Comparison of ENCODE assay signal across 8 mouse cellular contexts in the genomic region with DNA sequence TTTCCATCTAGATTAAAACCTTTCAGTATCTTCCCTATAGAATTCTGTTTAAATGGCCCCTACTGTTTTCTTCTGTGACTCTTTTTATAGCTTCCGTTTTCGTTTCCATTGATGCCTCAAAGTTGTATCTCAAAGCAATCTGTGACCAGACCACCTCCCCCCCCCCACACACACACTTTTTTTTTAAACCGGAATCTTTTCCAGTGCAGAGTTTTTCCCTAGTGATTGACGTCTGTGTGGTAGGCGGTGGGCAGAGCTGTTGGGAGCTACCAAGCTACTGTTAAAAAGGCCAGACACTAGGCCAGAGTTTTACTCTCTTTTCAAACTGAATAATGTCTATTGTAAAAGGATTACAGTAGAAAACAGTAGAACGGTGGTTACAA. TPM values are rescaled to one million over a fixed set of nuclear protein-coding genes. Genes with fewer than 3 reads are reported as not detected.
DNase-seq lines count a peak whose midpoint lies in the region; ATAC-seq and TF ChIP-seq lines count a peak whose summit lies in the region.

No protein-coding gene starts in this region.

- peak overlapping the region; percentile 96 for H3K4me2 ChIP-seq in hindbrain, embryonic 15.5 days
- H3K4me2 ChIP-seq in myocyte (ENCODE audit: low read depth): peak overlapping the region; percentile 81

- peak overlapping the region; percentile 95 for H3K27ac ChIP-seq in layer of hippocampus, adult 2 months
- peak overlapping the region; percentile 93 for H3K27ac ChIP-seq in hindbrain, embryonic 15.5 days (replicated peaks)

- 3% methylated on average over 6 of the region's 6 CpGs for WGBS in hindbrain, embryonic 15.5 days

- H3K27me3 ChIP-seq in hindbrain, embryonic 15.5 days: no peaks in the 10 kb centered on the region
- no peaks in the 10 kb centered on the region for H3K27me3 ChIP-seq in myocyte (ENCODE audit: control insufficient read depth, insufficient read depth, insufficient read length)

- no peaks in the 10 kb centered on the region for H3K9me3 ChIP-seq in hindbrain, embryonic 15.5 days

- DNase-seq in layer of hippocampus, adult 2 months (ENCODE audit: low spot score in 2 of 2): peak in 1 of 2 experiments; percentile 41
- DNase-seq in layer of hippocampus, postnatal 10 days (ENCODE audit: low spot score in 2 of 2): no peak
- no peak for DNase-seq in natural killer cell, adult 2 months (ENCODE audit: low spot score in 2 of 2)
- no peak for DNase-seq in right cerebral cortex, postnatal 4 days
- DNase-seq in spleen, postnatal 14 days (ENCODE audit: low spot score in 2 of 2): no peak

- H3K4me3 ChIP-seq in layer of hippocampus, adult 2 months: peak overlapping the region; percentile 97
- H3K4me3 ChIP-seq in hindbrain, embryonic 15.5 days: peak overlapping the region; percentile 97
- peak overlapping the region; percentile 82 for H3K4me3 ChIP-seq in myocyte

- ATAC-seq in activated CD4-positive, CD25-positive, alpha-beta regulatory T cell, adult 4 months: peak; percentile 6
- ATAC-seq in hindbrain, embryonic 15.5 days (ENCODE audit: low FRiP score, low read depth): no peak

- TF ChIP-seq CTCF in layer of hippocampus, adult 2 months (conservative IDR thresholded peaks at IDR 0.05): no peak

- H3ac ChIP-seq in myocyte (ENCODE audit: control insufficient read depth, insufficient read length): peak overlapping the region; percentile 81

- peaks cover 50% of the 10 kb centered on the region for H3K79me2 ChIP-seq in myocyte (ENCODE audit: control insufficient read depth, insufficient read depth)

- H3K4me1 ChIP-seq in hindbrain, embryonic 15.5 days (replicated peaks): peaks cover 52% of the 10 kb centered on the region

- peak overlapping the region; percentile 96 for H3K9ac ChIP-seq in hindbrain, embryonic 15.5 days

- H3K36me3 ChIP-seq in hindbrain, embryonic 15.5 days: no peaks in the 10 kb centered on the region
- H3K36me3 ChIP-seq in myocyte (ENCODE audit: control insufficient read depth, insufficient read depth): no peaks in the 10 kb centered on the region

- TF ChIP-seq POLR2A in myocyte (IDR thresholded peaks at IDR 0.05; ENCODE audit: insufficient read length, low read depth): no peak

TF ChIP-seq in myocyte, 11 proteins besides CTCF, POLR2A, EP300 and RAD21:
- no peak for TF ChIP-seq SRF (IDR thresholded peaks at IDR 0.05; ENCODE audit: control insufficient read depth, insufficient read length, low read depth)
- no peak for TF ChIP-seq REST (IDR thresholded peaks at IDR 0.05; ENCODE audit: insufficient read depth, insufficient read length)
- TF ChIP-seq E2F4 (IDR thresholded peaks at IDR 0.05; ENCODE audit: insufficient read depth): no peak
- no peak for TF ChIP-seq MAX (IDR thresholded peaks at IDR 0.05; ENCODE audit: low read depth)
- no peak for TF ChIP-seq TCF12 (IDR thresholded peaks at IDR 0.05; ENCODE audit: insufficient read depth, poor library complexity, severe bottlenecking)
- no peak for TF ChIP-seq CEBPB (IDR thresholded peaks at IDR 0.05; ENCODE audit: insufficient read depth, poor library complexity, severe bottlenecking)
- TF ChIP-seq USF1 (IDR thresholded peaks at IDR 0.05; ENCODE audit: low read depth): no peak
- no peak for TF ChIP-seq MYOD1 (IDR thresholded peaks at IDR 0.05; ENCODE audit: control insufficient read depth in 1 of 3, insufficient read length in 2 of 3, low read depth in 2 of 3)
- no peak for TF ChIP-seq TCF3 (IDR thresholded peaks at IDR 0.05; ENCODE audit: insufficient read length, low read depth)
- TF ChIP-seq MYOG (IDR thresholded peaks at IDR 0.05; ENCODE audit: control insufficient read depth in 1 of 3, insufficient read depth in 1 of 3, insufficient read length in 2 of 3, low read depth in 2 of 3): no peak
- no peak for TF ChIP-seq POLR2AphosphoS2 (IDR thresholded peaks at IDR 0.05; ENCODE audit: insufficient read length, low read depth)
TF ChIP-seq in myocyte: peak in this region for 0.

RNA-seq across cellular contexts. Expression of gene Wsb2, which starts 1.1 kb away (rescaled TPM):
- total RNA-seq in layer of hippocampus, adult 2 months (2021): 100 to 1,000 TPM; 262 to 264 TPM
- 100 to 1,000 TPM; 437 to 454 TPM for total RNA-seq in layer of hippocampus, postnatal 10 days (2021)
- 10 to 100 TPM; 11.0 TPM for polyA plus RNA-seq in activated CD4-positive, CD25-positive, alpha-beta regulatory T cell, adult 4 months (2017; shearing (Covaris generic))
- 288 and 310 TPM in 2 replicates for polyA plus RNA-seq in hindbrain, embryonic 15.5 days (2015; fragmentation: Nextera tagmentation; extraction: Ambion mirVana)
- 142 TPM for polyA plus RNA-seq in myocyte (2012; fragmentation: generic; extraction: Trizol)

RNA-seq across cellular contexts. Expression of gene Rfc5, which starts 30.6 kb away (rescaled TPM):
- total RNA-seq in layer of hippocampus, adult 2 months (2021): 10 to 100 TPM; 13.8 to 18.5 TPM
- total RNA-seq in layer of hippocampus, postnatal 10 days (2021): 10 to 100 TPM; 17.7 to 25.1 TPM
- polyA plus RNA-seq in activated CD4-positive, CD25-positive, alpha-beta regulatory T cell, adult 4 months (2017; shearing (Covaris generic)): 10 to 100 TPM; 32.2 to 35.6 TPM
- polyA plus RNA-seq in hindbrain, embryonic 15.5 days (2015; fragmentation: Nextera tagmentation; extraction: Ambion mirVana): 30.2 and 33.1 TPM in 2 replicates
- 13.6 TPM for polyA plus RNA-seq in myocyte (2012; fragmentation: generic; extraction: Trizol)

RNA-seq across cellular contexts. Expression of gene Vsig10, which starts 39.4 kb away (rescaled TPM):
- total RNA-seq in layer of hippocampus, adult 2 months (2021): 1 to 10 TPM; 1.5 to 2.1 TPM
- 1 to 10 TPM; 2.4 to 4.2 TPM for total RNA-seq in layer of hippocampus, postnatal 10 days (2021)
- 1 to 10 TPM; 3.9 to 6.7 TPM for polyA plus RNA-seq in activated CD4-positive, CD25-positive, alpha-beta regulatory T cell, adult 4 months (2017; shearing (Covaris generic))
- polyA plus RNA-seq in hindbrain, embryonic 15.5 days (2015; fragmentation: Nextera tagmentation; extraction: Ambion mirVana): 1.3 and 2.4 TPM in 2 replicates
- polyA plus RNA-seq in myocyte (2012; fragmentation: generic; extraction: Trizol): 2.2 TPM

RNA-seq across cellular contexts. Expression of gene Ksr2, which starts 55.6 kb away (rescaled TPM):
- total RNA-seq in layer of hippocampus, adult 2 months (2021): 10 to 100 TPM; 40.3 to 44.6 TPM
- total RNA-seq in layer of hippocampus, postnatal 10 days (2021): 10 to 100 TPM; 33.1 to 34.6 TPM
- under 1 TPM; 0.20 to 0.27 TPM for polyA plus RNA-seq in activated CD4-positive, CD25-positive, alpha-beta regulatory T cell, adult 4 months (2017; shearing (Covaris generic))
- 7.5 and 8.1 TPM in 2 replicates for polyA plus RNA-seq in hindbrain, embryonic 15.5 days (2015; fragmentation: Nextera tagmentation; extraction: Ambion mirVana)
- polyA plus RNA-seq in myocyte (2012; fragmentation: generic; extraction: Trizol): 0.02 TPM

Comparison
In these comparisons a context has a peak if more than half of its experiments do, and no peak if none do; other contexts are left out.
1. RNA of gene Wsb2, which starts 1.1 kb away (polyA plus RNA-seq): 288 to 310 TPM in hindbrain, embryonic 15.5 days and 142 TPM in myocyte (single experiment); 11.0 TPM in activated CD4-positive, CD25-positive, alpha-beta regulatory T cell, adult 4 months; every median in the first group is over 10 times any median in the second.
2. Peak in every context shown above with its lines, with median percentiles within 50 percentile points of each other: H3K4me3 ChIP-seq.